Mouse (Mus musculus): ENCODE results near the gene Trmt61a. TPM values are rescaled to one million over a fixed set of nuclear protein-coding genes. Genes with fewer than 3 reads are reported as not detected.

Gene Trmt61a
- polyA plus RNA-seq, 1 experiment from 2014 or later = 4.5 TPM

- Histone ChIP-seq H3K4me2 (replicated peaks; ENCODE audit: low read depth, low read length) (no peak overlapping the region), H3K9ac (ENCODE audit: low read depth, low read length) (no peak overlapping the region), H3K27ac (ENCODE audit: low read depth, low read length) (0 out of 2 replicates have a peak overlapping the region, but pooled peaks have one; percentile 17), H3K36me3 (ENCODE audit: control insufficient read depth, insufficient read depth, low read length) (no peaks in the 10 kb centered on the region), H3K27me3 (ENCODE audit: control insufficient read depth, insufficient read depth, low read length) (no peaks in the 10 kb centered on the region), H3K4me1 (replicated peaks; ENCODE audit: control insufficient read depth, insufficient read depth, low read length) (no peaks in the 10 kb centered on the region), H3K4me3 (ENCODE audit: low read depth, low read length) (no peak overlapping the region), H3K9me3 (ENCODE audit: control insufficient read depth, low read length) (no peaks in the 10 kb centered on the region)
- 80% methylated on average over 17 of the region's 17 CpGs for WGBS
- no peak for DNase-seq (ENCODE audit: low spot score)
- no peak for ATAC-seq (ENCODE audit: low FRiP score)
Measured at GRCm38 (mm10) chr12:111663228-111664143, 14.4 kb upstream of the Trmt61a start.

GRCm38 (mm10) chr12:111664144-111664634 lies 13.7 kb upstream of the Trmt61a start:
- Histone ChIP-seq H3K4me2 (replicated peaks; ENCODE audit: low read depth, low read length) (no peak overlapping the region), H3K27me3 (ENCODE audit: control insufficient read depth, insufficient read depth, low read length) (no peaks in the 10 kb centered on the region), H3K4me3 (ENCODE audit: low read depth, low read length) (no peak overlapping the region), H3K9me3 (ENCODE audit: control insufficient read depth, low read length) (no peaks in the 10 kb centered on the region), H3K4me1 (replicated peaks; ENCODE audit: control insufficient read depth, insufficient read depth, low read length) (no peaks in the 10 kb centered on the region), H3K9ac (ENCODE audit: low read depth, low read length) (no peak overlapping the region), H3K36me3 (ENCODE audit: control insufficient read depth, insufficient read depth, low read length) (no peaks in the 10 kb centered on the region), H3K27ac (ENCODE audit: low read depth, low read length) (0 out of 2 replicates have a peak overlapping the region, but pooled peaks have one; percentile 17)
- WGBS = 63% methylated on average over 6 of the region's 6 CpGs
- DNase-seq (ENCODE audit: low spot score) (no peak), ATAC-seq (ENCODE audit: low FRiP score) (no peak)

- WGBS = 87% methylated on average over 13 of the region's 13 CpGs
- no peak overlapping the region for H3K9ac ChIP-seq (ENCODE audit: low read depth, low read length)
- no peaks in the 10 kb centered on the region for H3K27me3 ChIP-seq (ENCODE audit: control insufficient read depth, insufficient read depth, low read length)
- ATAC-seq (ENCODE audit: low FRiP score) (no peak), DNase-seq (ENCODE audit: low spot score) (no peak)
- no peaks in the 10 kb centered on the region for H3K36me3 ChIP-seq (ENCODE audit: control insufficient read depth, insufficient read depth, low read length)
- peaks cover under 1% of the 10 kb centered on the region; the same call in 1 of the 2 replicates for H3K4me1 ChIP-seq (replicated peaks; ENCODE audit: control insufficient read depth, insufficient read depth, low read length)
- H3K9me3 ChIP-seq (ENCODE audit: control insufficient read depth, low read length) = no peaks in the 10 kb centered on the region
- H3K27ac ChIP-seq (ENCODE audit: low read depth, low read length) = no peak overlapping the region
- H3K4me3 ChIP-seq (ENCODE audit: low read depth, low read length) = no peak overlapping the region
- H3K4me2 ChIP-seq (replicated peaks; ENCODE audit: low read depth, low read length) = no peak overlapping the region
Measured at GRCm38 (mm10) chr12:111665041-111665880, 12.6 kb upstream of the Trmt61a start.

DNA sequence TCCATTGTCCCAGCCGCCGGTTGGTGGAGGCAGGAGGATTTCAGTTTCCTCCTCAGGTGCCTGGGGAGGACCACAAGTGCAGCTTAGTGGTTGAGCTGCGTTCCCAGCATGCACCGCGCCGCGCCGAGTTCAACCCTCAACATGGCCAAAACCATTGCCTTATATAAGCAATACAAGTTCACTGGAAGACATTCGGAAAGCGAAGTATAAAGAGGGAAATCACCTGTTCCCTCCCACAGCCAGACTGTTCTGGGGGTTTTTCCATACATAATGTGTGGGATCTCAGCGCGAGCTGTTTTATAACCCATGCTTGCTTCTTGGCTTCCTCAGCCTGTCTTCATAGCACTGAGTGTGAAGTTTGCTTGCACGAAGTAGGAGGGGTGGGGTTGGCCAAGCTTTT lies 11.5 kb upstream of the Trmt61a start:
- H3K36me3 ChIP-seq (ENCODE audit: control insufficient read depth, insufficient read depth, low read length) = no peaks in the 10 kb centered on the region
- no peak overlapping the region for H3K9ac ChIP-seq (ENCODE audit: low read depth, low read length)
- DNase-seq (ENCODE audit: low spot score) = no peak
- no peak overlapping the region for H3K4me3 ChIP-seq (ENCODE audit: low read depth, low read length)
- no peaks in the 10 kb centered on the region for H3K9me3 ChIP-seq (ENCODE audit: control insufficient read depth, low read length)
- no peaks in the 10 kb centered on the region for H3K27me3 ChIP-seq (ENCODE audit: control insufficient read depth, insufficient read depth, low read length)
- H3K27ac ChIP-seq (ENCODE audit: low read depth, low read length) = no peak overlapping the region
- WGBS = 78% methylated on average over 13 of the region's 13 CpGs
- no peak for ATAC-seq (ENCODE audit: low FRiP score)
- H3K4me1 ChIP-seq (replicated peaks; ENCODE audit: control insufficient read depth, insufficient read depth, low read length) = peaks cover 2% of the 10 kb centered on the region; the same call in 1 of the 2 replicates
- H3K4me2 ChIP-seq (replicated peaks; ENCODE audit: low read depth, low read length) = no peak overlapping the region

GRCm38 (mm10) chr12:111667421-111667820 lies 10.5 kb upstream of the Trmt61a start:
- Histone ChIP-seq H3K9ac (ENCODE audit: low read depth, low read length) (no peak overlapping the region), H3K27me3 (ENCODE audit: control insufficient read depth, insufficient read depth, low read length) (no peaks in the 10 kb centered on the region), H3K9me3 (ENCODE audit: control insufficient read depth, low read length) (no peaks in the 10 kb centered on the region), H3K4me1 (replicated peaks; ENCODE audit: control insufficient read depth, insufficient read depth, low read length) (peaks cover 4% of the 10 kb centered on the region; the same call in 1 of the 2 replicates), H3K27ac (ENCODE audit: low read depth, low read length) (no peak overlapping the region), H3K4me2 (replicated peaks; ENCODE audit: low read depth, low read length) (no peak overlapping the region), H3K36me3 (ENCODE audit: control insufficient read depth, insufficient read depth, low read length) (no peaks in the 10 kb centered on the region), H3K4me3 (ENCODE audit: low read depth, low read length) (no peak overlapping the region)
- no peak for DNase-seq (ENCODE audit: low spot score)
- no peak for ATAC-seq (ENCODE audit: low FRiP score)
- WGBS = 92% methylated on average over 5 of the region's 5 CpGs

DNA sequence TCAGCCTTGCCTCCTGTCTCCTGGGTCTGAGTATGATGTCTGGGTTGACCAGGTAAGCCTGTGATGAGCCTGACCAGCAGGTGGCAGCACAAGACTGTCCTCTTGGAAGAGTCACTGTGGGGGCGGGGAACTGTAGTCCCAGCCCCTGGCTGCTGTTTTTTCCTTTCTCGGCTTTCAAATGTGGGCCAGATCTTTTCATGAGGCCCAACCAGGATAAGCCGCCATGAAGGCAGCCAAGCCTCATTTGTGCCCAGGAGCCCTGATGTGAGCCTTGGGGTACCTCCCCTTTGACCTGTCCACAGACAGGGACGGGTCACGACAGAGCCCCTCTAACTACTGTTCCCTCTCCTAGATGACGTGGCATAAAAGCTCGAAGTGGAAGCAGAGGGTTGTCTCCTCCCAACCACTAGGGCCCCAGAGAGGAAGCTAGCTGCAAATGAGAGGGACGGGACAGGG lies 9.4 kb upstream of the Trmt61a start:
- peaks cover 6% of the 10 kb centered on the region; the same call in 1 of the 2 replicates for H3K4me1 ChIP-seq (replicated peaks; ENCODE audit: control insufficient read depth, insufficient read depth, low read length)
- under 1% methylated on average over 8 of the region's 8 CpGs for WGBS
- ATAC-seq (ENCODE audit: low FRiP score) (peak; percentile 60), DNase-seq (ENCODE audit: low spot score) (peak; percentile 97)
- H3K36me3 ChIP-seq (ENCODE audit: control insufficient read depth, insufficient read depth, low read length) = no peaks in the 10 kb centered on the region
- no peaks in the 10 kb centered on the region for H3K9me3 ChIP-seq (ENCODE audit: control insufficient read depth, low read length)
- H3K4me3 ChIP-seq (ENCODE audit: low read depth, low read length) = peak overlapping the region; percentile 81
- H3K4me2 ChIP-seq (replicated peaks; ENCODE audit: low read depth, low read length) = peak overlapping the region; percentile 93
- H3K27ac ChIP-seq (ENCODE audit: low read depth, low read length) = peak overlapping the region; percentile 58
- H3K9ac ChIP-seq (ENCODE audit: low read depth, low read length) = no peak overlapping the region
- no peaks in the 10 kb centered on the region for H3K27me3 ChIP-seq (ENCODE audit: control insufficient read depth, insufficient read depth, low read length)

DNA sequence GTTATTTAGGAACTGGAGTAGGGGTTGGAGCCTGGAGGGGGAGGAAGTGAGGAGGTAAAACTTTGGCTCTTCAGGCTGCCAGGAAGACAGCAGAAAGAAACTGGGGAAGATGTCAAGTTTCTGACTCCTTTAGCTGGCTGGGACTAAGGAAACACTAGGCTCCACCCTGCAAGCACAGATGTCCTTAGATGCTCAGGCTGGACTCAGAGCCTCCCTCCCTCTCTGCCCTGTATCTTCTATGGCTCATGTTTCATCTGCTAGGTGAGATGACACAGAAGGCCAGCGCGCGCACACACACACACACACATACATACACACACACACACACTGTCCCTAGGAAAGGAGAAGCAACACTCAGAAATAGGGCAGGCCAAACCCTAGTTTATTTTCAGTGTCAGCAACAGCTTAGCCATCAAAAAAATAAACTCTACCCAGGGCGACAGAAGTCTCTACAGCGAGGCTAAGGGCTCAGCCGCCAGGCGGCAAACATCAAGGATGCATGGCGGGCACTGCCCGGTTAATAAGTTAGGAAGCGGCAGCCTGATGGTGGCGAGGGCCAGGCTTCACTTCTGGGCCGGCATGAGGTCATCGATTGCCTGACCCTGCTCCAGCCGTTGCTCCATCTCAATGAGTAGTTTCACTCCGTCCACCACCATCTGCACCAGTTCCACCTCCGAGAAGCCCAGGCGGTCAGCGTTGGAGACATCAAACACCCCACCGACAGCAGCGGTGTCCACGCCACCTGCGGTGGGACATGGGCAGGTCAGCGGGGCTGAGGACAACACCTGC lies 8.7 kb upstream of the Trmt61a start:
- Histone ChIP-seq H3K4me3 (ENCODE audit: low read depth, low read length) (peak overlapping the region; percentile 81), H3K27me3 (ENCODE audit: control insufficient read depth, insufficient read depth, low read length) (no peaks in the 10 kb centered on the region), H3K4me1 (replicated peaks; ENCODE audit: control insufficient read depth, insufficient read depth, low read length) (peaks cover 6% of the 10 kb centered on the region; the same call in 1 of the 2 replicates), H3K4me2 (replicated peaks; ENCODE audit: low read depth, low read length) (peak overlapping the region; percentile 93), H3K27ac (ENCODE audit: low read depth, low read length) (peak overlapping the region; percentile 58), H3K9ac (ENCODE audit: low read depth, low read length) (peak overlapping the region; percentile 3; the same call in 1 of the 2 replicates), H3K9me3 (ENCODE audit: control insufficient read depth, low read length) (no peaks in the 10 kb centered on the region), H3K36me3 (ENCODE audit: control insufficient read depth, insufficient read depth, low read length) (no peaks in the 10 kb centered on the region)
- 49% methylated on average over 23 of the region's 23 CpGs for WGBS
- ATAC-seq (ENCODE audit: low FRiP score) = no peak
- DNase-seq (ENCODE audit: low spot score) = peak; percentile 35

GRCm38 (mm10) chr12:111669961-111670360 lies 7.9 kb upstream of the Trmt61a start:
- peaks cover 6% of the 10 kb centered on the region; the same call in 1 of the 2 replicates for H3K4me1 ChIP-seq (replicated peaks; ENCODE audit: control insufficient read depth, insufficient read depth, low read length)
- no peaks in the 10 kb centered on the region for H3K9me3 ChIP-seq (ENCODE audit: control insufficient read depth, low read length)
- H3K27me3 ChIP-seq (ENCODE audit: control insufficient read depth, insufficient read depth, low read length) = no peaks in the 10 kb centered on the region
- no peak for ATAC-seq (ENCODE audit: low FRiP score)
- peak overlapping the region; percentile 47; the same call in 1 of the 2 replicates for H3K27ac ChIP-seq (ENCODE audit: low read depth, low read length)
- peak overlapping the region; percentile 93 for H3K4me2 ChIP-seq (replicated peaks; ENCODE audit: low read depth, low read length)
- H3K4me3 ChIP-seq (ENCODE audit: low read depth, low read length) = peak overlapping the region; percentile 81
- H3K9ac ChIP-seq (ENCODE audit: low read depth, low read length) = peak overlapping the region; percentile 96
- H3K36me3 ChIP-seq (ENCODE audit: control insufficient read depth, insufficient read depth, low read length) = no peaks in the 10 kb centered on the region
- no peak for DNase-seq (ENCODE audit: low spot score)
- 43% methylated on average over 8 of the region's 8 CpGs for WGBS
